Mouse (Mus musculus): ENCODE data around the gene Zbtb45. TPM values are rescaled to one million over a fixed set of nuclear protein-coding genes. Genes with fewer than 3 reads are reported as not detected.

Gene Zbtb45
- total and polyA plus RNA-seq, 3 experiments, result 6.8 to 14.1 (median 9.3) TPM

DNA sequence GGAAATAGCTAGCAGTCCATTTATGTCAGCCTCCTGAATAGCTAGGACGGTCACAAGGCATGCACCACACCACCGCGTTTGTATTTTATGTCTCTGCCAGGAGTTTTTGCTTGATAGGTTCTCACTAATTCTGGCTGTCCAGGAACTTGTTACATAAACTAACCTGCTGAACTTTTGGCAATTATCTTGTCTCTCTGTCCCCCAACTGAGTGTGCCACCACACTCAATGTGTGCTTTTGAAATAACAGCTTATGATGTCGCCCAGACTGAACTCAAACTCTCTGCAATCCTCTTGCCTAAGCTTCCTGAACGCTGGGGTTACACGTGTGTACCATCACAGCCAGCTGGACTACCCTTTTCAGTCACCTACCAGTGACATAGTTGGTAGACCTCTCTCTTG is 32.7 kb upstream of the Zbtb45 start:
- Histone ChIP-seq H3K9ac (ENCODE audit: low read depth, low read length) (no peak overlapping the region), H3K27ac (no peak overlapping the region), H3K4me1 (ENCODE audit: control insufficient read depth, insufficient read depth, low read length) (peaks cover 4% of the 10 kb centered on the region), H3K36me3 (ENCODE audit: control insufficient read depth, insufficient read depth, low read length) (no peaks in the 10 kb centered on the region), H3K79me2 (replicated peaks; ENCODE audit: control insufficient read depth, insufficient read depth, low read length) (no peaks in the 10 kb centered on the region), H3K4me3 (no peak overlapping the region), H3K27me3 (ENCODE audit: control insufficient read depth, insufficient read depth, low read length) (peaks cover 15% of the 10 kb centered on the region)
- intact Hi-C loops (cut with DNase I), result loop anchor here (10.0 kb wide), 1 partner anchor 78 kb away; the partner anchor contains the start of gene Zfp324
- 67% methylated on average over 6 of the region's 6 CpGs for WGBS
- no peak for DNase-seq
- TF ChIP-seq CTCF (IDR thresholded peaks at IDR 0.05) (no peak), EP300 (IDR thresholded peaks at IDR 0.05; ENCODE audit: insufficient read depth, low read depth, low read length) (no peak), POLR2A (IDR thresholded peaks at IDR 0.05; ENCODE audit: insufficient read depth, low read depth, low read length) (no peak)

DNA sequence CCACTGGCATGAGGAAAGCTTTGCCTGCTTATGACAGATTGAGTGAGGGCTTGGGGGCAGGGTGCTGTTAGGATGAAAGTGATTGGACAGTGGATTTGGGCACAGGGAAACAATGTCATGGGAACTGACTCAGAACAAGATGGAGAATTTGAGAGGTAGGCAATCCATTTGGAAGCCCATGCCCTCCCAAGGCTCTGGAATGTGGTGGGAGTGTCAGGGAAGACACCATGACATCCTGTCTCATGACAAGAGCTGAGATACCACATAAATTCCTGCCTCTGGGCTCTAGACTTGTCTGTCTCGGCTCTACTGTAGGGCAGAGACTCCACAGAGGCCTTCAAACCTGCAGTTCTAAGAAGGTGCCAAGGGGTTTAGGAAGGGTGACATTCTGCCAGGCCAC is 31.4 kb upstream of the Zbtb45 start:
- intact Hi-C loops (cut with DNase I), result loop anchor here (10.0 kb wide), 1 partner anchor 76 kb away; the partner anchor contains the start of gene Zfp324
- 74% methylated on average over 1 of the region's 1 CpGs for WGBS
- peaks cover 6% of the 10 kb centered on the region for H3K4me1 ChIP-seq (ENCODE audit: control insufficient read depth, insufficient read depth, low read length)
- no peak overlapping the region for H3K4me3 ChIP-seq
- H3K9ac ChIP-seq (ENCODE audit: low read depth, low read length), result no peak overlapping the region
- no peak for DNase-seq
- no peak for TF ChIP-seq CTCF (IDR thresholded peaks at IDR 0.05)
- TF ChIP-seq POLR2A (IDR thresholded peaks at IDR 0.05; ENCODE audit: insufficient read depth, low read depth, low read length), result no peak
- no peak for TF ChIP-seq EP300 (IDR thresholded peaks at IDR 0.05; ENCODE audit: insufficient read depth, low read depth, low read length)
- H3K79me2 ChIP-seq (replicated peaks; ENCODE audit: control insufficient read depth, insufficient read depth, low read length), result no peaks in the 10 kb centered on the region
- peaks cover 15% of the 10 kb centered on the region for H3K27me3 ChIP-seq (ENCODE audit: control insufficient read depth, insufficient read depth, low read length)
- H3K36me3 ChIP-seq (ENCODE audit: control insufficient read depth, insufficient read depth, low read length), result no peaks in the 10 kb centered on the region
- H3K27ac ChIP-seq, result no peak overlapping the region

DNA sequence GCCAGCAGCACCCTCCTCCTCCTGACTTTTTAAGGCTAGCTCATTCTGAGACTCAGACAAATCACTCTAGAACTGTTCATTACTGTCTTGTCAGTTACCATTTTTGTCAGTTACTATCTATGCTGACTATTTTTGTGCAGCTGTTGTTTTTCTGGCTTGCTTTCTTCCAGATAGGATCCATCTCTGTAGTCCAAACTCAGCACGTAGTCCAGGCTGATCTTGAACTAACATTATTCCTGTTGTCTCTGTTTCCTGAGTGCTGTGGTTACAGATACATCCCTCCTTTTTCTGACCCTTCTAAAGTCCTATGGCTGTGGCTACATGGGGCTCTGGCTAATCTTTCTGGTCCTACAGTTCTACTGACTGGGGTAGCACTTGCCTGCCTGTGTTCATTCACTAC is 29.3 kb upstream of the Zbtb45 start:
- peaks cover 9% of the 10 kb centered on the region for H3K4me1 ChIP-seq (ENCODE audit: control insufficient read depth, insufficient read depth, low read length)
- peaks cover 11% of the 10 kb centered on the region for H3K27me3 ChIP-seq (ENCODE audit: control insufficient read depth, insufficient read depth, low read length)
- intact Hi-C loops (cut with DNase I), result loop anchor here (2.0 to 10.0 kb wide), 4 partner anchors 16 to 564 kb away; partner anchors contain the start of genes Mzf1, Rps5, Zfp110 and Zfp606
- no peak for DNase-seq
- H3K27ac ChIP-seq, result peak overlapping the region; percentile 100; the same call in 1 of the 2 replicates
- WGBS, result 49% methylated on average over 1 of the region's 1 CpGs
- H3K4me3 ChIP-seq, result no peak overlapping the region
- H3K79me2 ChIP-seq (replicated peaks; ENCODE audit: control insufficient read depth, insufficient read depth, low read length), result no peaks in the 10 kb centered on the region
- peak overlapping the region; percentile 97; the same call in 1 of the 2 replicates for H3K9ac ChIP-seq (ENCODE audit: low read depth, low read length)
- TF ChIP-seq POLR2A (IDR thresholded peaks at IDR 0.05; ENCODE audit: insufficient read depth, low read depth, low read length) (no peak), EP300 (IDR thresholded peaks at IDR 0.05; ENCODE audit: insufficient read depth, low read depth, low read length) (no peak), CTCF (IDR thresholded peaks at IDR 0.05) (no peak)
- no peaks in the 10 kb centered on the region for H3K36me3 ChIP-seq (ENCODE audit: control insufficient read depth, insufficient read depth, low read length)

DNA sequence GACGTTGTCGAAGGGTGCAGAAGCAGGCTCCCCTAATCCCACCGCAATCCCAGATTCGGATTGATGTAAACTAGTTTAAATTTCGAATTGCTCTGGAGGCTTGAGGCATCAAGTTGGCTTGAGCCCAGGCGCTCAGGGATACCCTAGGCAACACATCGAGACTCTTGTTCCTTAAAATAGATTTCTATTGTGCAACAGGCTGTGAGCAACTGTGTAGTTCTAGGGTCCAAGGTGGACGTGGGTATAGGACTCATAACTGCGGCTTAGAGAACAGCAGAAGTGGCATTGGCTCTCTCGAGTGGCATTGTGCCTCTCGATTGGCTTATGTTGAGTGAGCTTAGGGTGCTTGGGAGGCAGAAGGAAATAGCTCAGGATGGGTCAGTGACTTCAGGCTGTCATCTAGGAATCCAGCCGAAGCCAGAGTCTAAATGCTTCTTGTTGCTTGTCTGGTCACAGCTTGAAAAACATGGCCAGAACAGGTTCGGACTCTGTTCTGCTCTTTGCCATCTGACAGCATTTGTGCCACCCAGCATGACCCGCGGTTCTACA is 28.9 kb upstream of the Zbtb45 start:
- Histone ChIP-seq H3K27ac (peak overlapping the region; percentile 100), H3K27me3 (ENCODE audit: control insufficient read depth, insufficient read depth, low read length) (peaks cover 6% of the 10 kb centered on the region)

DNA sequence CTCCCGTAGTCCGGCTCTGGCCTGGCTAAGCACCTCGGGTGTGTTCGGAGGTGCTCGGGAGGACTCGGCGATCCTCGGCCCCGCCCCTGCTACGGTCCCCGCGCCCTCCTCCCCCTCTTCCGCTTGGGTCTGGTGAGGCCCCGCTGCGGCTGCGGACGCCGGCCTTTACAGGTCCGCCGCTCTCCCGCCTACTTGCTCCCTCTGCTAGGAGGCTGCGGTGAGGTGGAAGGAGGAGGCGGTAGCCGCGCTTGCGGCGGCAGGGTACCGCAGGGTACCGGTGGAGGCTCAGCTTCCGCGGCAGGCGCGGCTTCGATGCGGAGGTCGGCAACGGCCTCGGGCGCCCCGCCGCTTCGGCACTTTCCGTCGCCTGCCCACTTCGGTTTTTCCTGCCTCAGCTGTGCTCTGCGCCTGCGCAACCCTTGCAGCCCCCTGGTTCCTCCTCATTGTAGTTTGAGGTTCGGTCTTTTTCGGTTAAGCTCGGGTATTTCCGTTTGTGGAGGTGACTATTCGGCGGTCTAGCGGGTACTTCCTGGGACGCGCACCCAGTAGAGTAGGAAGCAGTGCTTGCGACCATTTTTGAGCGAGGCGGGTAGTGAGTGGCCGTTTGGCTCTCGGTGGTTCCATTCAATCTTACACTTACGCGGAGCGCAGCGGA is 28.2 kb upstream of the Zbtb45 start, which contains the start of gene Ube2m:
Gene Ube2m (minus strand): TSS at position 375 of the 655 bp plus-strand sequence.
- WGBS, result under 1% methylated on average over 65 of the region's 65 CpGs
- intact Hi-C loops (cut with DNase I), result loop anchor here (2.0 to 10.0 kb wide), 4 partner anchors 17 to 563 kb away; partner anchors contain the start of genes Mzf1, Rps5, Zfp110 and Zfp606

More for the DNA sequence above, 28.9 kb upstream of the Zbtb45 start:
- H3K9ac ChIP-seq (ENCODE audit: low read depth, low read length), result peak overlapping the region; percentile 97
- peaks cover 9% of the 10 kb centered on the region for H3K4me1 ChIP-seq (ENCODE audit: control insufficient read depth, insufficient read depth, low read length)
- H3K36me3 ChIP-seq (ENCODE audit: control insufficient read depth, insufficient read depth, low read length), result no peaks in the 10 kb centered on the region; the same call in 1 of the 2 replicates
- H3K79me2 ChIP-seq (replicated peaks; ENCODE audit: control insufficient read depth, insufficient read depth, low read length), result no peaks in the 10 kb centered on the region
- H3K4me3 ChIP-seq, result peak overlapping the region; percentile 100
- intact Hi-C loops (cut with DNase I), result loop anchor here (2.0 to 10.0 kb wide), 4 partner anchors 16 to 564 kb away; partner anchors contain the start of genes Mzf1, Rps5, Zfp110 and Zfp606
- 6% methylated on average over 15 of the region's 15 CpGs for WGBS
- DNase-seq, result no peak
- TF ChIP-seq POLR2A (IDR thresholded peaks at IDR 0.05; ENCODE audit: insufficient read depth, low read depth, low read length) (no peak), CTCF (IDR thresholded peaks at IDR 0.05) (no peak), EP300 (IDR thresholded peaks at IDR 0.05; ENCODE audit: insufficient read depth, low read depth, low read length) (no peak)

More for the DNA sequence above, 28.2 kb upstream of the Zbtb45 start, which contains the start of gene Ube2m:
- Histone ChIP-seq H3K4me1 (ENCODE audit: control insufficient read depth, insufficient read depth, low read length) (peaks cover 9% of the 10 kb centered on the region), H3K4me3 (peak within 1 kb of the TSS; percentile 100), H3K36me3 (ENCODE audit: control insufficient read depth, insufficient read depth, low read length) (no peaks in the 10 kb centered on the region; the same call in 1 of the 2 replicates), H3K79me2 (replicated peaks; ENCODE audit: control insufficient read depth, insufficient read depth, low read length) (no peaks in the 10 kb centered on the region), H3K27me3 (ENCODE audit: control insufficient read depth, insufficient read depth, low read length) (no peaks in the 10 kb centered on the region), H3K27ac (peak within 1 kb of the TSS; percentile 100), H3K9ac (ENCODE audit: low read depth, low read length) (peak within 1 kb of the TSS; percentile 97)
- peak; percentile 99 to 100 for DNase-seq
- TF ChIP-seq EP300 (IDR thresholded peaks at IDR 0.05; ENCODE audit: insufficient read depth, low read depth, low read length) (no peak; the same call in 1 of the 2 replicates), POLR2A (IDR thresholded peaks at IDR 0.05; ENCODE audit: insufficient read depth, low read depth, low read length) (peak; percentile 87)
